Mouse (Mus musculus): ENCODE measurements around the gene Epn1. TPM values are rescaled to one million over a fixed set of nuclear protein-coding genes. Genes with fewer than 3 reads are reported as not detected.
A peak's percentile ranks its signal among the peaks of the same experiment; 100 is the strongest.

Epn1 gene
- total and polyA plus RNA-seq, 3 experiments = 41.9 to 101 (median 72.9) TPM

- dilution Hi-C loops (cut with MboI; ENCODE audit: extremely low pct_ligation_motif_present, extremely low pct_unique_long_range_greater_than_20kb, low sequenced_read_pairs) = no loop called here
- H3K4me1 ChIP-seq (ENCODE audit: control insufficient read depth in 1 of 2, insufficient read depth in 2 of 2) = peaks cover 7 to 50% of the 10 kb centered on the region in 2 experiments
- TF ChIP-seq POLR2AphosphoS2 (IDR thresholded peaks at IDR 0.05; ENCODE audit: low read depth, low read length) = no peak
- no peak for TF ChIP-seq MEF2A (IDR thresholded peaks at IDR 0.05; ENCODE audit: borderline replicate concordance, low read depth, low read length)
- no peak for TF ChIP-seq CHD1 (IDR thresholded peaks at IDR 0.05; ENCODE audit: low read depth, low read length)
- no peak for TF ChIP-seq POLR2A (IDR thresholded peaks at IDR 0.05; ENCODE audit: low read depth, low read length)
- no peak for TF ChIP-seq PAX5 (IDR thresholded peaks at IDR 0.05; ENCODE audit: low read length)
- TF ChIP-seq ELF1 (IDR thresholded peaks at IDR 0.05; ENCODE audit: low read depth, low read length) = no peak
- no peak for TF ChIP-seq CTCF (conservative IDR thresholded peaks at IDR 0.05 in 1 of 2, IDR thresholded peaks at IDR 0.05 in 1 of 2; ENCODE audit: low read depth in 2 of 2, low read length in 2 of 2)
- TF ChIP-seq E2F4 (IDR thresholded peaks at IDR 0.05; ENCODE audit: insufficient replicate concordance, low read depth, low read length) = no peak
- TF ChIP-seq MXI1 (IDR thresholded peaks at IDR 0.05; ENCODE audit: low read depth, low read length) = no peak
- no peak for TF ChIP-seq TBP (conservative IDR thresholded peaks at IDR 0.05; ENCODE audit: low read depth, low read length)
- TF ChIP-seq EP300 (IDR thresholded peaks at IDR 0.05; ENCODE audit: low read length) = no peak
- TF ChIP-seq ZMIZ1 (IDR thresholded peaks at IDR 0.05; ENCODE audit: low read depth, low read length) = no peak
- no peak for TF ChIP-seq MAZ (IDR thresholded peaks at IDR 0.05; ENCODE audit: low read depth, low read length)
- no peak for TF ChIP-seq USF1 (IDR thresholded peaks at IDR 0.05; ENCODE audit: low read depth, low read length)
- H3K27ac ChIP-seq (ENCODE audit: insufficient read depth, low read depth) = no peak overlapping the region
- peaks cover 86% of the 10 kb centered on the region for H3K79me2 ChIP-seq (replicated peaks; ENCODE audit: control insufficient read depth, extremely low read depth, insufficient read depth, poor library complexity, severe bottlenecking)
- no peaks in the 10 kb centered on the region for H3K27me3 ChIP-seq (replicated peaks)
- in situ Hi-C loops (cut with MboI; ENCODE audit: low pct_ligation_motif_present, low pct_unique_long_range_greater_than_20kb, low sequenced_read_pairs) = no loop called here
- H3K9me3 ChIP-seq (replicated peaks; ENCODE audit: low read length) = no peaks in the 10 kb centered on the region
- DNase-seq (ENCODE audit: extremely low read depth) = no peak
- H3K9ac ChIP-seq (ENCODE audit: insufficient read depth, low read depth) = peak overlapping the region; percentile 61; the same call in 1 of the 2 replicates
- H3K36me3 ChIP-seq (replicated peaks in 1 of 2; ENCODE audit: control insufficient read depth in 1 of 2, insufficient read depth in 1 of 2, low read length in 1 of 2) = peaks cover 44 to 64% of the 10 kb centered on the region in 2 experiments
- no peak overlapping the region for H3K4me3 ChIP-seq (replicated peaks in 1 of 3; ENCODE audit: low read depth in 2 of 3, low read length in 2 of 3, poor library complexity in 1 of 3)
- peak overlapping the region; percentile 30 for H3K4me2 ChIP-seq (ENCODE audit: insufficient read depth, low read depth, poor library complexity, severe bottlenecking)
These were observed 5.5 kb downstream of the Epn1 start for GRCm38 (mm10) chr7:5085512-5085911.

GRCm38 (mm10) chr7:5086921-5087440 is 6.9 kb downstream of the Epn1 start:
- Histone ChIP-seq H3K27ac (ENCODE audit: insufficient read depth, low read depth) (no peak overlapping the region), H3K4me3 (replicated peaks in 1 of 3; ENCODE audit: low read depth in 2 of 3, low read length in 2 of 3, poor library complexity in 1 of 3) (no peak overlapping the region), H3K79me2 (replicated peaks; ENCODE audit: control insufficient read depth, extremely low read depth, insufficient read depth, poor library complexity, severe bottlenecking) (peaks cover 85% of the 10 kb centered on the region), H3K4me1 (ENCODE audit: control insufficient read depth in 1 of 2, insufficient read depth in 2 of 2) (peaks cover 7 to 48% of the 10 kb centered on the region in 2 experiments), H3K36me3 (replicated peaks in 1 of 2; ENCODE audit: control insufficient read depth in 1 of 2, insufficient read depth in 1 of 2, low read length in 1 of 2) (peaks cover 57 to 77% of the 10 kb centered on the region in 2 experiments), H3K27me3 (replicated peaks) (no peaks in the 10 kb centered on the region), H3K4me2 (ENCODE audit: insufficient read depth, low read depth, poor library complexity, severe bottlenecking) (no peak overlapping the region), H3K9ac (ENCODE audit: insufficient read depth, low read depth) (no peak overlapping the region), H3K9me3 (replicated peaks; ENCODE audit: low read length) (no peaks in the 10 kb centered on the region)
- no peak for TF ChIP-seq SIN3A (IDR thresholded peaks at IDR 0.05; ENCODE audit: low read length)
- TF ChIP-seq USF1 (IDR thresholded peaks at IDR 0.05; ENCODE audit: low read depth, low read length) = no peak
- TF ChIP-seq ETS1 (conservative IDR thresholded peaks at IDR 0.05; ENCODE audit: low read depth, low read length) = no peak
- TF ChIP-seq ZKSCAN1 (IDR thresholded peaks at IDR 0.05; ENCODE audit: borderline replicate concordance, low read depth, low read length) = no peak
- no peak for TF ChIP-seq JUND (conservative IDR thresholded peaks at IDR 0.05; ENCODE audit: low read depth, low read length)
- no peak for TF ChIP-seq MAX (IDR thresholded peaks at IDR 0.05; ENCODE audit: low read length)
- no peak for TF ChIP-seq MEF2A (IDR thresholded peaks at IDR 0.05; ENCODE audit: borderline replicate concordance, low read depth, low read length)
- no peak for TF ChIP-seq KAT2A (IDR thresholded peaks at IDR 0.05; ENCODE audit: insufficient replicate concordance, low read length)
- TF ChIP-seq TCF12 (IDR thresholded peaks at IDR 0.05; ENCODE audit: low read depth, low read length) = no peak
- TF ChIP-seq PAX5 (IDR thresholded peaks at IDR 0.05; ENCODE audit: low read length) = no peak
- no peak for TF ChIP-seq NRF1 (IDR thresholded peaks at IDR 0.05; ENCODE audit: low read depth, low read length)
- TF ChIP-seq E2F4 (IDR thresholded peaks at IDR 0.05; ENCODE audit: insufficient replicate concordance, low read depth, low read length) = no peak
- TF ChIP-seq TBP (conservative IDR thresholded peaks at IDR 0.05; ENCODE audit: low read depth, low read length) = no peak
- no peak for TF ChIP-seq SMC3 (IDR thresholded peaks at IDR 0.05; ENCODE audit: low read depth, low read length)
- no peak for DNase-seq (ENCODE audit: extremely low read depth)
- in situ Hi-C loops (cut with MboI; ENCODE audit: low pct_ligation_motif_present, low pct_unique_long_range_greater_than_20kb, low sequenced_read_pairs) = no loop called here
- dilution Hi-C loops (cut with MboI; ENCODE audit: extremely low pct_ligation_motif_present, extremely low pct_unique_long_range_greater_than_20kb, low sequenced_read_pairs) = no loop called here
